9 mouse cellular contexts compared by ENCODE assay signal in genomic region chr8:45381963-45382347, GRCm38 (mm10). TPM values are rescaled to one million over a fixed set of nuclear protein-coding genes. Genes with fewer than 3 reads are reported as not detected.
DNase-seq lines count a peak whose midpoint lies in the region; ATAC-seq and TF ChIP-seq lines count a peak whose summit lies in the region.
"Had no signal": no experiment of that assay in that cellular context is flagged by ENCODE, and none has a peak within 500 bp of the region (broad histone marks: within the 10 kb centered on the region; RNA-seq: fewer than 3 reads in every experiment).

Gene Fam149a, minus strand, starts transcription at chr8:45382291.

- H3K27ac ChIP-seq in kidney, embryonic 15.5 days, result no peak within 1 kb of the TSS
- H3K27ac ChIP-seq in hindbrain, embryonic 10.5 days, result peak within 1 kb of the TSS; percentile 66
- H3K27ac ChIP-seq in liver, embryonic 13.5 days, result no peak within 1 kb of the TSS
- H3K27ac ChIP-seq in stomach, postnatal 0 days (replicated peaks), result no peak within 1 kb of the TSS

- no peak for TF ChIP-seq CTCF in stomach, postnatal 0 days (IDR thresholded peaks at IDR 0.05; ENCODE audit: low read depth)

- under 1% methylated on average over 6 of the region's 6 CpGs for WGBS in kidney, embryonic 15.5 days
- WGBS in hindbrain, embryonic 10.5 days, result 2% methylated on average over 6 of the region's 6 CpGs
- 11% methylated on average over 6 of the region's 6 CpGs for WGBS in liver, embryonic 13.5 days (ENCODE audit: insufficient replicate concordance)
- WGBS in stomach, postnatal 0 days, result 6% methylated on average over 6 of the region's 6 CpGs

- H3K4me2 ChIP-seq in kidney, embryonic 15.5 days, result peak within 1 kb of the TSS; percentile 79
- H3K4me2 ChIP-seq in liver, embryonic 13.5 days, result peak within 1 kb of the TSS; percentile 47
- H3K4me2 ChIP-seq in stomach, postnatal 0 days (replicated peaks; ENCODE audit: low read depth), result peak within 1 kb of the TSS; percentile 64

- no peaks in the 10 kb centered on the region for H3K9me3 ChIP-seq in kidney, embryonic 15.5 days (replicated peaks)
- no peaks in the 10 kb centered on the region for H3K9me3 ChIP-seq in hindbrain, embryonic 10.5 days
- H3K9me3 ChIP-seq in liver, embryonic 13.5 days (replicated peaks), result no peaks in the 10 kb centered on the region
- H3K9me3 ChIP-seq in stomach, postnatal 0 days (ENCODE audit: control insufficient read depth, low read length), result no peaks in the 10 kb centered on the region

- no peak for TF ChIP-seq EP300 in stomach, postnatal 0 days (optimal IDR thresholded peaks at IDR 0.05)

- no peak for DNase-seq in kidney, adult 8-10 months
- peak; percentile 59 for DNase-seq in embryo, embryonic 10 days (ENCODE audit: low spot score)
- peak; percentile 44 for DNase-seq in hindbrain, embryonic 10.5 days (ENCODE audit: low spot score)
- DNase-seq in liver, embryonic 13.5 days, result no peak
- peak; percentile 16 for DNase-seq in stomach, postnatal 0 days (ENCODE audit: low spot score)
- no peak for DNase-seq in MN1 (ENCODE audit: low spot score)
- no peak for DNase-seq in frontal cortex, postnatal 25 days (ENCODE audit: low spot score in 2 of 2)

- ATAC-seq in kidney, embryonic 15.5 days (replicated peaks; ENCODE audit: low FRiP score), result peak; percentile 78
- no peak for ATAC-seq in liver, embryonic 13.5 days (ENCODE audit: low read depth)
- 0 out of 2 replicates have a peak, but pooled peaks have one; percentile 40 for ATAC-seq in stomach, postnatal 0 days (ENCODE audit: low FRiP score, low TSS enrichment)

- H3K4me3 ChIP-seq in kidney, embryonic 15.5 days (replicated peaks), result peak within 1 kb of the TSS; percentile 42
- peak within 1 kb of the TSS; percentile 61 for H3K4me3 ChIP-seq in hindbrain, embryonic 10.5 days
- peak within 1 kb of the TSS; percentile 22 for H3K4me3 ChIP-seq in liver, embryonic 13.5 days (replicated peaks)
- peak within 1 kb of the TSS; percentile 36 for H3K4me3 ChIP-seq in stomach, postnatal 0 days (ENCODE audit: low read depth, low read length)
- H3K4me3 ChIP-seq: myocyte had no signal

- no peaks in the 10 kb centered on the region for H3K36me3 ChIP-seq in kidney, embryonic 15.5 days
- H3K36me3 ChIP-seq in hindbrain, embryonic 10.5 days, result no peaks in the 10 kb centered on the region
- no peaks in the 10 kb centered on the region for H3K36me3 ChIP-seq in liver, embryonic 13.5 days
- H3K36me3 ChIP-seq in stomach, postnatal 0 days (ENCODE audit: control insufficient read depth, insufficient read depth, low read length), result no peaks in the 10 kb centered on the region

- no peak within 1 kb of the TSS for H3K9ac ChIP-seq in kidney, embryonic 15.5 days
- no peak within 1 kb of the TSS for H3K9ac ChIP-seq in liver, embryonic 13.5 days
- H3K9ac ChIP-seq in stomach, postnatal 0 days (ENCODE audit: low read length), result peak within 1 kb of the TSS; percentile 45

- peaks cover 18% of the 10 kb centered on the region for H3K27me3 ChIP-seq in kidney, embryonic 15.5 days
- H3K27me3 ChIP-seq in hindbrain, embryonic 10.5 days (ENCODE audit: insufficient read depth, poor library complexity, severe bottlenecking), result peaks cover 23% of the 10 kb centered on the region
- H3K27me3 ChIP-seq in liver, embryonic 13.5 days, result peaks cover 18% of the 10 kb centered on the region
- no peaks in the 10 kb centered on the region for H3K27me3 ChIP-seq in stomach, postnatal 0 days (ENCODE audit: control insufficient read depth, insufficient read depth, low read length)

- H3K4me1 ChIP-seq in kidney, embryonic 15.5 days, result peaks cover 13% of the 10 kb centered on the region
- peaks cover 20% of the 10 kb centered on the region for H3K4me1 ChIP-seq in hindbrain, embryonic 10.5 days (replicated peaks)
- H3K4me1 ChIP-seq in liver, embryonic 13.5 days (replicated peaks), result no peaks in the 10 kb centered on the region
- peaks cover 4% of the 10 kb centered on the region; the same call in 1 of the 2 replicates for H3K4me1 ChIP-seq in stomach, postnatal 0 days (replicated peaks; ENCODE audit: control insufficient read depth, insufficient read depth)

RNA-seq across cellular contexts. Expression of gene Fam149a, which starts in this region (rescaled TPM):
- 47.0 and 48.4 TPM in 2 replicates for polyA plus RNA-seq in kidney, embryonic 15.5 days (2015; fragmentation: Nextera tagmentation; extraction: Ambion mirVana)
- 9.1 and 9.6 TPM in 2 replicates for polyA plus RNA-seq in hindbrain, embryonic 10.5 days (2016; fragmentation: Nextera tagmentation; extraction: Ambion mirVana)
- 1.6 and 2.2 TPM in 2 replicates for polyA plus RNA-seq in liver, embryonic 13.5 days (2015; fragmentation: Nextera tagmentation; extraction: Ambion mirVana)
- 15.9 and 17.9 TPM in 2 replicates for polyA plus RNA-seq in stomach, postnatal 0 days (2015; fragmentation: Nextera tagmentation; extraction: Ambion mirVana)

Comparison
In these comparisons a context has a peak if more than half of its experiments do, and no peak if none do; other contexts are left out.
1. DNase-seq: peak in embryo, embryonic 10 days (single experiment), hindbrain, embryonic 10.5 days (single experiment) and stomach, postnatal 0 days (single experiment); none in kidney, adult 8-10 months (0 of 2), liver, embryonic 13.5 days (single experiment), MN1 (single experiment) and frontal cortex, postnatal 25 days (0 of 2).
2. Peak in every context shown above with its lines, with median percentiles within 50 percentile points of each other: H3K4me2 ChIP-seq and H3K4me3 ChIP-seq.